Mouse (Mus musculus) midbrain, postnatal 0 days (tissue): Measurements from ENCODE around the gene Foxo3. TPM values are rescaled to one million over a fixed set of nuclear protein-coding genes. Genes with fewer than 3 reads are reported as not detected.
A peak's percentile ranks its signal among the peaks of the same experiment; 100 is the strongest.

Source experiments
- ATAC-seq: fragments of 200-750 bp; cut with Nextera tagmentation; 2 replicates; pipeline ENCODE4 v1.8.0; 2017; ENCODE audit warnings: moderate number of reproducible peaks, mild to moderate bottlenecking, moderate TSS enrichment, moderate library complexity; ENCODE audit not compliant: low FRiP score
- DNase-seq: peaks from one replicate; pipeline ENCODE4 v3.0.0-alpha.2; 2015; ENCODE audit warnings: low spot score
- H3K27ac ChIP-seq: fragments of 300-500 bp; sonication (generic); 2 replicates; pipeline ENCODE4 v1.5.1; 2014; ENCODE audit warnings: low read depth, mild to moderate bottlenecking, low read length, mixed read lengths
- H3K27me3 ChIP-seq: fragments of 300-500 bp; sonication (generic); 2 replicates; pipeline ENCODE4 v1.6.1; 2014; ENCODE audit warnings: low read length, control low read depth, mixed read lengths; ENCODE audit not compliant: insufficient read depth
- H3K36me3 ChIP-seq: fragments of 300-500 bp; sonication (generic); 2 replicates; pipeline ENCODE4 v1.6.1; 2014; ENCODE audit warnings: low read length, control low read depth, mixed read lengths; ENCODE audit not compliant: insufficient read depth
- H3K4me1 ChIP-seq: fragments of 300-500 bp; sonication (generic); 2 replicates; pipeline ENCODE4 v1.6.1; 2014; ENCODE audit warnings: mild to moderate bottlenecking, control low read depth, antibody characterized with exemption, low read length, mixed read lengths; ENCODE audit not compliant: insufficient read depth
- H3K4me2 ChIP-seq: fragments of 300-500 bp; sonication (generic); 2 replicates; pipeline ENCODE4 v1.6.1; 2014; ENCODE audit warnings: low read depth, mild to moderate bottlenecking, low read length, mixed read lengths; ENCODE audit not compliant: poor library complexity, severe bottlenecking
- H3K4me3 ChIP-seq: fragments of 300-500 bp; sonication (generic); 2 replicates; pipeline ENCODE4 v1.5.1; 2014; ENCODE audit warnings: low read depth, mild to moderate bottlenecking, low read length, moderate library complexity
- H3K9ac ChIP-seq: fragments of 300-500 bp; sonication (generic); replicated peaks from 2 replicates; pipeline ENCODE4 v1.6.1; 2014; ENCODE audit warnings: mild to moderate bottlenecking, low read length, moderate library complexity, mixed read lengths; ENCODE audit not compliant: poor library complexity, severe bottlenecking
- H3K9me3 ChIP-seq: fragments of 300-500 bp; sonication (generic); 2 replicates; pipeline ENCODE4 v1.6.1; 2016; ENCODE audit warnings: low read length, control low read depth
- CTCF ChIP-seq: IDR thresholded peaks from 2 replicates; pipeline ENCODE4 v1.5.1; 2016; ENCODE audit warnings: antibody characterized with exemption, mild to moderate bottlenecking
- WGBS: fragments of 180-500 bp; shearing (Covaris S2); extraction: QIAGEN DNeasy Blood & Tissue Kit; methylation state at CpG from one replicate; pipeline ENCODE4 v1.1.7; 2014; 5-methylcytosine and 5-hydroxymethylcytosine counted together
- polyA plus RNA-seq: library from polyadenylated mRNA; unstranded; fragments of >200 nt; fragmentation: Nextera tagmentation; extraction: Ambion mirVana; gene quantifications from 2 replicates; pipeline ENCODE4 v1.2.1, GENCODE M21; 2015
- total RNA-seq: library from RNA; depleted of rRNA; stranded (reverse); fragments of >200 nt; gene quantifications from 2 replicates; pipeline ENCODE4 v1.2.3, GENCODE M21; 2014

Gene Foxo3
- total and polyA plus RNA-seq, 2 experiments from 2014 or later, result 6.6 to 42.9 TPM

DNA sequence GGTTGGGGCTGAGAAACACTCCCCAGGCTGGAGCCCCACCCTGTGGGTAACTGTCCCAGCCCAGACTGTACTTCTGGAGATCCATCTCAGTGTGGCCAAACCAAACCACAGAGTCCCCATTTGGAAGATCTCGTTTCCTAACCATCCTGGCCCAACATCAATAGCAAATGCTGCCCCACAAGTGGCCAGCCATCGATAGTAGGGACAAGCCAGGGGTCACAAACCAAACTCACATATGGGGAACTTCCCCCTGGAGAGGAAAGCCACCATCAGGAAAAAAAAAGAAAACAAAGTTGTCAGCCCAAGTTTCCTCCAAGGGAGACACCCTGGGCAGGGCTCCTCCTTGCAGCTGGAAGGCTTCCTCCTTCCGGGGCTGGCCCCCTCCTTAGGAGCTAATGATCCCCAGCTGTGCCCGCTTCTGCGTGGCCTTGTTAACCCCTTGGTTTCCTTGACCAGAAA lies 105.6 kb downstream of the Foxo3 start:
- no peak for DNase-seq
- TF ChIP-seq CTCF, result no peak
- WGBS, result 17% methylated on average over 5 of the region's 5 CpGs
- no peak overlapping the region for H3K4me2 ChIP-seq
- no peaks in the 10 kb centered on the region for H3K27me3 ChIP-seq
- no peaks in the 10 kb centered on the region for H3K9me3 ChIP-seq
- no peak overlapping the region for H3K9ac ChIP-seq
- H3K36me3 ChIP-seq, result no peaks in the 10 kb centered on the region
- H3K27ac ChIP-seq, result no peak overlapping the region
- H3K4me1 ChIP-seq, result no peaks in the 10 kb centered on the region; the same call in 1 of the 2 replicates
- no peak overlapping the region for H3K4me3 ChIP-seq
- no peak for ATAC-seq

DNA sequence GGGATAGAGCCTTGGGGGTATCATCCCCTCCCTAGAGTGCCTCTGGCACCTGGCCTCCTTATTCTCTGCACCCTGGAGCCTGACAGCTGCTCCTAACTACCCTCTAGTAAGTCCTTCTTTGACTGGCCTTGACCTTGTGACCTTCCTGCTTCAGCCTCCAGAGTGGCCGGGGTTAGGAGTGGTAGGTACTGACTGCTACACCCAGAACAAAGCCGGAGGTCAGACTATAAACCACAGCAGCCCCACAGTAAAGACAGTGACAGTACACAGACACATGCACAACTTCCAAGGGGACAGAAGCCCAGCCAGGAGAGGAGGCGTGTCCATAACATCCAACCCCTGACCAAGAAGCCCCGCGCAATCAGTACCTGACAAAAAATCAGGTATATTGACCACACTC lies 106.4 kb downstream of the Foxo3 start:
- TF ChIP-seq CTCF, result no peak
- H3K4me2 ChIP-seq, result no peak overlapping the region

DNA sequence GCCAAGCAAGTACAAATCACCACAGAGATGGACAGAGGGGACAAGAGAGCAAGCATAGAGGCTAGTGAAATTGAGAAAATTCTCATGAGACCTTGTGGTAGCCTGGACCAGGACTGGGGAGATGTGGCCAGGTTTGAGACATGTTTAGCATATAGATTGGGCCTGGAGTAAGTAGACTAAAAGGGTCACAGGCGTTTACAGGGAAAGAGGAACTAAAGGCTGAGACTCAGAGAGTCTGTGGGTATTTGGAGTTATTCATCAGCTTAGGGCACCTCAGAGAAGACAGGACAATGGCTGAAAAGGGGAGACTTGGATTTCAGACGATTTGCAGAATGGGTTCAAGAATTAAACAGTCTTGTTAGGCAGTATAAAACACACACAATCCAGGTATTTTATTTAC lies 121.8 kb downstream of the Foxo3 start:
- 58% methylated on average over 2 of the region's 2 CpGs for WGBS
- H3K9ac ChIP-seq, result no peak overlapping the region
- H3K27ac ChIP-seq, result no peak overlapping the region
- no peaks in the 10 kb centered on the region for H3K4me1 ChIP-seq
- TF ChIP-seq CTCF, result no peak
- no peak for ATAC-seq
- no peak for DNase-seq
- no peak overlapping the region for H3K4me3 ChIP-seq
- no peaks in the 10 kb centered on the region for H3K9me3 ChIP-seq
- no peaks in the 10 kb centered on the region for H3K36me3 ChIP-seq
- no peaks in the 10 kb centered on the region for H3K27me3 ChIP-seq
- H3K4me2 ChIP-seq, result no peak overlapping the region

More for the DNA sequence above, 106.4 kb downstream of the Foxo3 start:
- Histone ChIP-seq H3K4me1 (no peaks in the 10 kb centered on the region; the same call in 1 of the 2 replicates), H3K27ac (no peak overlapping the region), H3K9me3 (no peaks in the 10 kb centered on the region), H3K4me3 (no peak overlapping the region), H3K27me3 (no peaks in the 10 kb centered on the region), H3K9ac (no peak overlapping the region), H3K36me3 (no peaks in the 10 kb centered on the region)
- ATAC-seq (no peak), DNase-seq (no peak)
- WGBS, result 83% methylated on average over 5 of the region's 5 CpGs

DNA sequence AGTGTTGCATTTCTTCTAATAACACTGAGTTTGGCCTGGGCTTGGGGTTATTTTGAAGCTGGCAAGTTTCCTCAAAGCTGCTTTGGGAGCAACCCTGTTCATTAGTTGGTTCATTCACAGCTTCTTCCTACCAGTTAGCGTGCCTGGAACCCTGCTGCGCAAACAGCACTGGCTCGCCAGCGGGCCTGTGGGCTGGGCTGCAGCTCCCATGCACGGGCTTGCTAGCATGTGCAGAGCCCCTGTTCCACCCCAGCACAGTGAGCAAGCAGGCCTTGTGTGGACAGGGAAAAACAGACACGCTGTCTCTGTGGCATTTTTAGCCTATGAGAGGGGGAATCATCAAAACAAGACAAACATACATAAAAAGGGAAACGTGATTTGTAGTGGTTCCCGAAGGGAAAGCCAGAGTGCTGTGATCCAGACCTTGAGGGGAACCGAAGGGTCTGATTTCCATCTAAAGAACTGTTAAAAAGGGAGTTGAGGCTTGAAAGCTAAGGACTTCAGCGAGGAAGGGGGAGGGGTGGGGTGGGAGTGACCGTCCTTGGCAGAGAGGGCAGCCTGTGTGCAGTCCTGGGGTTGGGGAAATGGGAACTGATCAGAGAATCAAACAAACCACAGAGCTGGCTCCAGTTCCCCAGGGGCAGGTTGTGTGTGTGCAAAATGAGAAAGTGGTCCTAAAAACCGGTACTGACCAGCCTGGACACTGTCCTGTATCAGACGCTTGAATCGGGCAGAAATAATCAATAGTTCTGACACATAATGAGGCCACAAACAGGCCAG lies 123.9 kb downstream of the Foxo3 start:
- Histone ChIP-seq H3K4me1 (no peaks in the 10 kb centered on the region), H3K9ac (no peak overlapping the region), H3K9me3 (no peaks in the 10 kb centered on the region), H3K27me3 (no peaks in the 10 kb centered on the region), H3K4me2 (no peak overlapping the region), H3K36me3 (no peaks in the 10 kb centered on the region), H3K4me3 (no peak overlapping the region), H3K27ac (no peak overlapping the region)
- no peak for TF ChIP-seq CTCF
- ATAC-seq, result no peak
- DNase-seq, result peak; percentile 26
- 38% methylated on average over 14 of the region's 14 CpGs for WGBS

DNA sequence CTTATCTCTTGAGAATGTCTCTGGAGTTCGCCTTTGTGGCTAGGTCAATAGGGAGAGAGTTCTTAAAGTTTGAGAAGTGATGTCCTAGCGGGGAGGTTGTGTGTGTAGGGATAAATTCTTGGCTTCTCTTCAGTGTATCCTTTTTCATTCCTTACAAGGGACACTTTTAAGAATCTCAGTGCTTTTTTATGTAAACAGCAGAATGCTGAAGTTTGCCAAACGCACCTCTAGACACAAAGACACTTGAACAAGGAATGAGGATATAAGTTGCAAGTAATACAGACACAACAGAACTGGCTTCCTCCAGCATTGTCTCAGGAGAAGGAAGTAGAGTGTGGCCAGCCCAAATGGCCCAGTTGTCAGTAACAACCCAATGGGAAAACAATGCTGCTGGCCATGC lies 126.8 kb downstream of the Foxo3 start:
- no peak for TF ChIP-seq CTCF
- Histone ChIP-seq H3K36me3 (no peaks in the 10 kb centered on the region), H3K27ac (no peak overlapping the region), H3K9me3 (no peaks in the 10 kb centered on the region), H3K4me3 (no peak overlapping the region), H3K4me2 (no peak overlapping the region), H3K27me3 (no peaks in the 10 kb centered on the region), H3K4me1 (no peaks in the 10 kb centered on the region), H3K9ac (no peak overlapping the region)
- DNase-seq (no peak), ATAC-seq (no peak)
- WGBS, result 91% methylated on average over 3 of the region's 3 CpGs

DNA sequence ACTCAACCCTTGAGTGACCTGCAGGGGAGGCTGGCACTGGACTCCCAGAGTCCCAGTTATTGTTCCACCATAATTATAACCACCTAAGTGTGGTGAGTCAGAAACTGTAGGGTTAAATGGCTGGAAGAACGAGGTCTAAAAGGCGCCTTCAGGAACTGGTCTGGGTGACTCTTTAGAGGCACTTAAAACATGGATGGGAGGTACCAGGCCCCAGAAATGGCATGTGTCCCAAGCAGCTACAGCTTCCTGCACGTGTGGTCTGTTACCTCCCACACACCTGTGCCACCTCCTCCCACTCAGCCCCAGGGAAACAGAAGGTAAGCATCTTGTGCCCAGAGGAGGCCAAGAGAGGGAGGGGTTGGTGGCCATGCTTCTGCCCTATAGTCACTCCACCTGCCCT lies 128.2 kb downstream of the Foxo3 start:
- TF ChIP-seq CTCF, result no peak
- no peak overlapping the region for H3K9ac ChIP-seq
- DNase-seq (no peak), ATAC-seq (no peak)
- H3K4me2 ChIP-seq, result no peak overlapping the region
- no peaks in the 10 kb centered on the region for H3K36me3 ChIP-seq
- H3K4me3 ChIP-seq, result no peak overlapping the region
- no peaks in the 10 kb centered on the region for H3K27me3 ChIP-seq
- no peaks in the 10 kb centered on the region for H3K4me1 ChIP-seq
- H3K27ac ChIP-seq, result no peak overlapping the region
- 84% methylated on average over 3 of the region's 3 CpGs for WGBS
- H3K9me3 ChIP-seq, result no peaks in the 10 kb centered on the region
